Mouse (Mus musculus) bone marrow, adult 2 months (tissue): ENCODE measurements around the gene Pak2.

Experiments
- CTCF ChIP-seq: fragments of 200-500 bp; IDR thresholded peaks from 2 replicates; pipeline ENCODE4 v1.5.1; 2011; ENCODE audit warnings: low read length, control low read depth; ENCODE audit not compliant: control insufficient read depth, insufficient read depth
- POLR2A ChIP-seq: fragments of 200-500 bp; IDR thresholded peaks from 2 replicates; pipeline ENCODE4 v1.6.1; 2011; ENCODE audit warnings: low read depth, mild to moderate bottlenecking, control low read depth, low read length, borderline replicate concordance; ENCODE audit not compliant: control insufficient read depth

DNA sequence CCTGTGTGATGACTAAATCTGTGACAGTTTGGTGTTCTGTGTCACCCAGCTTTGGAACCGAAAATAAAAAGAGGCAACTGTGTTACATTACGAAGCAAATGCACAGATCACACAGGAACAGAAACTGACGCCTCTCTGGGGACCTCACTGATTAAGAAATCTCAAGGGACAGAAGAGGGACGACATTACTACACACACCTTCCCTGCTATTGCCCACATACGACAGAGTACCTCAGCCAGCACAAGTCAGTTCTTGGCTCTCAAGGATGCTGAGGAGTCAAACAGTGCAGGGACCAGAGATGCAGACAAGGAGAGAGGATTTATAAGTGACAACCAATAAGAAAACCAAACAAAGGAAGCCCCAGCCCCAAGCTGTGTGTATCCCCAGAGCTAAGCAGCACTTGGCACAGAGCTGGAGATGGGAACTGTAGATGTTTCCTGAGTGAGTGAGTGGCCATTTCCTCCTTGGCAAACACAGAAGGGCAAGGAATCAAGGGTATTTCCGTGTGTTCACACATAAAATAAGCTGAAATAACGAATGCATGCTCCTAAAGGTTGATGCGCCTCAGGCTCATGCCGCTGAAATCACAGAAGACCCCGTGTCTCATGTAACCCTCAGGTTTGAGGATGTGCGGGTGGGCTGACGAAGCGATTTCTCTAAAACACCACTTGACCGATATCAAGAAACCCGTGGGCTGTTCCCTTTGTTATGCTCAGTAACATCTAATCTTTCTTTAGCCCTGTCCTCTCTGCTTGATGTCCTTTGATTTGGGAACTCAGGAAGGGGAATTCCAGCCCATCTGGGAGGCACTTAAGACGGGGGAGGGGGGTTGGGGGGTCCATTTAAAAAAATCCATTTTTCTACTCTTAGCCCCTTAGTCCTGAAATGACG lies 45.5 kb upstream of the Pak2 start:
- TF ChIP-seq POLR2A: no peak
- TF ChIP-seq CTCF: no peak
